Mouse (Mus musculus) cerebellum, adult 18-20 months (tissue): ENCODE results near the gene A630089N07Rik.
"Not testable (repeated sequence)": the region's sequence is repeated elsewhere in the genome, so short reads cannot be mapped to it uniquely, and the experiment has no call there.

Experiments
- DNase-seq, 2 experiments: peaks; one replicate each; pipeline ENCODE4 v3.0.0; 2021

The A630089N07Rik gene

DNA sequence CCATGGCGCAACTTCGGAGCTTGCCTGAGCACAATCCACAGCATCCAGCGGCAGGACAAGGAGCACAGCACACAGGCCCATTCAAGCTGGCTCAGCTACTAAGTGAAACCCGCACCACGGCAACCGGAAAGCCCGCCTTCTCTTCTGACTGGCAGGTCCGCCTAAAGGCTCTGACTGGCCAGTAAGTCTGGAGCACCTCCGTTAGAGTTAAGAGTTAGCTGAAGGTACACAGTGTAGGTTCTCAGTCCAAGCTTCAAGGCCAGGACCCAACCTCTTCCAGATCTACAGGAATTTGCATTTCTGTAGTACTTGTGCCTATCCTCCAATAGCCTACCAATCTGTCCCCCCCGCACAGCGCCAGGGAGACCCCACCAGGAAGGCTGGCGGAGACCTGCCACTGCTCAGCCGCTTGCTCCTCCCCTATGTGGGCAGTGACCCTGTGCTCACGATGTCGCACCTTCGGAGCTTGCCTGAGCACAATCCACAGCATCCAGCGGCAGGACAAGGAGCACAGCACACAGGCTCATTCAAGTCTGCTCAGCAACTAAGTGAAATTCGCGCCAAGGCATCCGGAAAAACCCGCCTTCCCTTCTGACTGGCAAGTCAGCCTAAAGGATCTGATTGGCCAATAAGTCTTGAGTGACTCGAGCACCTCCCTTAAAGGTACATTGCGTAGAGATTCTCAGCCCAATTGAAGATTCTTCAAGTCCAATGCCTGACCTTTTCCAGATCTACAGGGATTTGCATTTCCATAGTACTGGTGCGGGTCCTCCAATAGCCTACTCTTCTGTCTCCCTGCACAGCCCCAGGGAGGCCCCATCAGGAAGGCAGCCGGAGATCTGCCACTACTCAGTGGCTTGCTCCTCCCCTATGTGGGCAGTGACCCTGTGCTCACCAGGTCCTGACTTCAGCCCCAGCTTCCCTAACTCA is at the start of gene A630089N07Rik:
TSS of gene A630089N07Rik (minus strand) at position 562 of the 930 bp plus-strand sequence.
- DNase-seq, result peak; percentile 80 to 91

DNA sequence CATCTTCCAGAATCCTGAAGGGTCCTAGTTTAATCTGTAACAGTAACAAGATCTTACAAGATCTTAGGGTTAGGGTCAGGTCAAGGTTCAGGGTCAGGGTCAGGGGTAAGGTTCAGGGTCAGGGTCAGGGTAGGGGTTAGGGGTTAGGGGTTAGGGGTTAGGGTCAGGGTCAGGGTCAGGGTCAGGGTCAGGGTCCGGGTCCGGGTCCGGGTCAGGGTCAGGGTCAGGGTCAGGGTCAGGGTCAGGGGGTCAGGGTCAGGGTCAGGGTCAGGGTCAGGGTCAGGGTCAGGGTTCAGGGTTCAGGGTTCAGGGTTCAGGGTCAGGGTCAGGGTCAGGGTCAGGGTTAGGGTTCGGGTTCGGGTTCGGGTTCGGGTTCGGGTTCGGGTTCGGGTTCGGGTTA is 24.9 kb upstream of the A630089N07Rik start:
- no peak for DNase-seq

- DNase-seq, result not testable (repeated sequence)
Observed at GRCm38 (mm10) chr16:98081550-98081888, 731 bp downstream of the A630089N07Rik start.

DNA sequence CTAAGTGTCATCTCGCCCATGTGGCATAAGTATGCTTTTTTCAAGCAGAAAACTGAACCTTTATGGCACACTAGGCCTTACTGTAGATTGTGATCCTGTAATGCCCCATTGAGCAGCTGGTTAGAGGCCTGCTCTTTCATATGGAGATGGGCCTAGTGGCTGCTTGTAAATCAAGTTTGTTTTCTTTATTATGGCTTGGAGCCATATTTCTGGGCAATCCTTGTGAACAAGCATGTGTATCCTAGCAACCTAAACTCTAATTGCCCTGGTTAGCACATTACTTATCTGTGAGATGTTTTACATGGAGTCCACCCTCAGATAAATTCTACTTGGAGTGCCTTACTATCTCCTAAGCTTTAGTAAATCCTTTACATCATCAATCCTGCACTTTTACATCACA is 1.1 kb downstream of the A630089N07Rik start:
- DNase-seq, result not testable (repeated sequence)

DNA sequence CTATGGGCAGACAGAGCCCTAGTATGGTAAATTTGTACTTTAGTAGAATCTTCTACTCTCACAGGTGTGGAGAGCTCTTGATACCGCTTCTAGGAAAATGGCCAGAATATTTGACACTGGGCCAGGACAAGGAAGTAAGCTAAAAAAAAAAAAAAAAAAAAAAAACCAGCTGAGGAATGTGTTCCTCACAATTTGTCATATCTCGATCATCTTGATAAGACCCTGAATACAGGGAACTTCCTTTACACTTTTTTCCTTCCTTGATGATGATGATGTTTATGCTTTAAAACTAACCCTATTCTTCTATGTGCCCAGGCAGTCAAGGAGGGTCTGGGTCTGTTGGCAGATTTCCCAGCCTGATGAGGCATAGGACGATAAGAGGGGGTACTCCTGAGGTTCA is 2.9 kb downstream of the A630089N07Rik start:
- not testable (repeated sequence) for DNase-seq

DNA sequence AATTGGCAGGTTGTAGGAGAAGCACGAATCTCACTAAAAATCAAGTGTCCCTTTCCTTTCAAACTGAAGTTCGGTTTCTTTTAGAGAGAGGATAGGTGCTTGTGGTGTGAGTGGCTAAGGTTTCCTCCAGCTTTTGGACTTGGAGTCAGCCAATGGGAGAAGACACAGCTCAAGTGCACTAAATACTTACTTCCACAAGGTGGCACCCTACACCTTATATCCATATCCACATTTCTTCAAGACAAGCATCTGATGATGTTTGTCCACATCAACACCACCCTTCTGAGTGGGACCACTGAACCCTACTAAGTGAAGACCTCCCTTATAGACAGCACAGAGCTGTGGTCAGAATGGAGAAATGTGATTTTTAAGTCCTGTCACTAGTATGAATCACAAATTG is 40.6 kb downstream of the A630089N07Rik start:
- DNase-seq, result peak in 1 of 2 experiments; percentile 7

- not testable (repeated sequence) for DNase-seq
Observed at GRCm38 (mm10) chr16:98034971-98035370, 47.3 kb downstream of the A630089N07Rik start.

DNA sequence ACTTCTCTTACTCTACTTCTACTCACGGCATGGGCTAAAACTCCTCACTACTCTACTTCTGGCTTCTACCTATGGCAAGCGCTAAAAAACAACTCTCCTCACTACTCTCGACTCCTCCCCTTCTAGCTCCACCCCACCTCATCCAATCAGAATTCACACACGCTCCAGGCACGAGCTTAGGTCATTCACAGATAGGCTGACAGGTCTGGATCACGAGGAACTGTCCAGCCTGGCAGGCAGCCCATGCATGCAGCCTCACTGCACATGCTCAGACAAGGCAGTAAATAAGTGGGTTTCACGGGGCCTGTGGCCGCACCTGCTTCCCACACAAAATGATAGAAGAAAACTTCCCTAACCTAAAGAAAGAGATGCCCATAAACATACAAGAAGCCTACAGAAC is 56.1 kb downstream of the A630089N07Rik start:
- not testable (repeated sequence) for DNase-seq

DNA sequence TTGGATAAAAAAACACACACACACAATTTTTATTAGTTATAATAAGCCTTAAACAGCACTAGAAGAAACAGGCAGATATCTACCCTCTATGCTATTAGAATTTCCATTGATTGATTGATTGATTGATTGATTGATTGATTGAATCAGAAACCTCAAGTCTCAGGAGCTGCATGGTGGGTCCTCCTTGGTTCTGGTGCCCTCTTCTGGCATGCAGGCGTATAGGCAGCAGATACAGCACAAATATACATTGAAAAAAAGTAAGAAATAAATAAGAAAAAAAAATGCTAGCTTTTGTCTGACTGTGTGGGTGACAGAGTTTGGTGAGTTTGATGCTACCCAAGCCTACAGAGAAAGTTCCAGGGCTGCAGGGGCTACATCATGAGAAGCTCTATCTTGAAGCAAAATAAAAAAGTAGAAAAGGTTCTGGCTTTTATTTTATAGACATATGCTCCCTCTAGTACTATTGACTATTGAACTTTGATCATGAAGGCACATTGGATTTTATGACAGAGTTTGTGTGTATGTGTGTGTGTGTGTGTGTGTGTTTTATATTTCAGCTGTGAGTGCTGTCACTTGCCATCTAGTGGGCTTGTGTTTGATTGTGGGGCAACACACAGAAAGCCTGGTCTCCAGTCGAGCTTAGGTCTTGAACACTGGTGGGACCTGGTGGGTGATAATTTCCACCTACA is 59.4 kb downstream of the A630089N07Rik start:
- DNase-seq, result no peak

DNA sequence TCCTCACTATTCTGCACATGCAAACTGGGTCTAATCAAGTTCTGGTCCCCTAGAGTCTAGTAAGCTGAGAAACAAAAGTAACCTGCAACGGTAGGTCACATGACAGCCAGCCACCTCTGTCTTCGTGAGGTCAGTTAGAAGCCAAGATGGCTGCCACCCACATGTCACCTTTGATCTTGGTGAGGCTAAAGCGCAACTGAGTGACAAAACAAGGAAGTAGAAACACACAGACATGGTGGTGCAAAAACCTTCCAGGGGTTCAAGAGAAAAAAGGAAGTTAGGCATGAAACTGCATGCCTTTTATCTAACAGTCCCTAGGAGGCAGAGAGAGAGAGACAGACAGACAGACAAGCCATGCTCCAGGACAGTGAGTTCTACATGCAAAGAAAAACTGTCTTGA is 60.2 kb downstream of the A630089N07Rik start:
- no peak for DNase-seq

GRCm38 (mm10) chr16:97997383-97997731 is 84.9 kb downstream of the A630089N07Rik start:
- not testable (repeated sequence) for DNase-seq

- peak; percentile 77 to 87 for DNase-seq
Observed at GRCm38 (mm10) chr16:97996616-97997382, 85.5 kb downstream of the A630089N07Rik start, which contains the start of gene B230307C23Rik. TSS of gene B230307C23Rik (plus strand) at chr16:97997315.

DNA sequence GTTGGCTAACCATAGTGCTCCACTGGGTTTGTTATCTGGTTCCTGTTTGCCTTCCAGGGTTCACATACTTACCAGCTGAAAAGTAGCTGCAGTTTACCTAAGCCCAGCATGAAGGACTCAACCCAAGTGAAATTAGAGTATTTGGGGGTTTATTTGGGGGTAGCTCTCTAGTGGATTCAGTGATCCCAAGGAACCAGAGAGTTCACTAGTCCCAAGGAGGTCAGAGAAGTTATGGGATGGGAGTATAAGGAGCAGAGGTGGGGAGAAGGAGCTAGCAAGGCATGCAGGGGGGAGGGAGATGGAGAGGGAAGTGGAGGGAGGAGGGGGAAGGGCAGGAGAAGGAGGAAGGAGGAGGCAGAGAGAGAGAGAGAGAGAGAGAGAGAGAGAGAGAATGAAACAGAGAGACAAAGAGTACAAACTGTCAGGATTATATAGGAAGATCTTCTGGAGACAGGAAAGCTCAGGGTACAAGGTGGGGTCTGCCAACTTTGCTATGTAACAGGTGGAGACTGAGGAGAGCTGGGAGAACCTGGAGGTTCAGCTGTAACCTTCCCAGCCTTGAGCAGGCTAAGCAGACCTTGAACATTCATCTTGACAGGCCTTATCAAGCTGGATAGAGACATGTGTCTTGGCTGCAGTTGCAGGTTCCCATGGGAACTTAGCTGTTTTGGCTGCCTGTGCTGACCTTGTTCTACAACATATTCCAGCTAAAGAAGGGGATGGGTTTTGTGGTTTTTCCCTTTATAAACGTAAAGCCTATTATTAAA is 86.2 kb downstream of the A630089N07Rik start:
- no peak for DNase-seq

DNA sequence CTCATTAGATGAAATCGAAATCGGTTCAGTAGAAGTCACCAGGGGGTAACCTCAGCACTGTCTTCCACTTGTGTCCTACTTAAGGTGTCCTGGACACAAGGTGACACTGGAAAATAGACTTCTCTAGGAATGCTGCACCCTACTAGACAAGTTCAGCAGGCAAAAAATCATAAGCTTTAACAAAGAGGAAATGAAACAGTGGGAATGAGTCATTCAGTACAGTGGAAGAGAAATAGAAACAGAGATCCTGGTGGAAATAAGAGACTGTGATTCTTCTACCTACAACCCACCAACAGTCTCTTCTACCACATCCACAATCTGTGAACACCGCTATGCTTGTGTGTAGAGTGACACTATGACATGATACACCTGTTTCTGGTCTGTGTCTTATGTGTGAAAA is 89.8 kb downstream of the A630089N07Rik start:
- DNase-seq, result not testable (repeated sequence)

DNA sequence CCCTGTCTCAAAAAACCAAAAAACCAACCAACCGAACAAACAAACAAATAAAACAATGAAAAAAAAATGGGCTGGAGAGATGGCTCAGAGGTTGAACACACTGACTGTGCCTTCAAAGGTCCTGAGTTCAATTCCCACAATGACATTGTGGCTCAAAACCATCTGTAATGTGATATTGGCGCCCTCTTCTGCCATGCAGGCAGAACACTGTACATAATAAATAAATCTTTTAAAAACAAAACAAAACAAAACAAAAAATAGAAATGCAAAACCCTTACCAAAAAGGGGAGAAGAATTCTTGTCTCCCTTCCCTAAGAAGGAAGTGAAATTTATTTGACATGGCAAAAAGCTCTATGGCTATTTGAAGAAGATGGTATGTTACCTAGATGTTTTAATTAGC is 90.7 kb downstream of the A630089N07Rik start:
- no peak for DNase-seq

DNA sequence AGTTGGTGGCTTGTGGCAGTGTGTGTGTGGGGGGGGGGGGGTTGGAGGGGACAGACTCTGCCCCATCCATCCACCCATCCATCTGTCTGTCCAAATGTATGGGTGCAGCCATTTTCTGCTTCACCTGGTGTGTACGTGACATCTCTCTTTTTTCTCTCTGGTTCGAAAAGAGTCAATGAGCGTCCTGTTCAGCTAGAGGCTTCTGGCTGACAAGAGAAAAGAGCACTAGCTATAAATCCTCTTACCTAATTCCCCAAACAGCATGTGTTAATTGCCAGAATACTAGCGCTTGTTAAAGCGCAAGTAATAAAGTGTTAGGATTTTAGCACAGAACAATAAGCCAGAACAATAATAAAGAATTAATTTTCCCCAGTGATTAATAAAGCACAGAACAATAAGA is 97.7 kb downstream of the A630089N07Rik start:
- no peak for DNase-seq

- DNase-seq, result no peak
Observed at GRCm38 (mm10) chr16:97981362-97981761, 100.9 kb downstream of the A630089N07Rik start.

DNA sequence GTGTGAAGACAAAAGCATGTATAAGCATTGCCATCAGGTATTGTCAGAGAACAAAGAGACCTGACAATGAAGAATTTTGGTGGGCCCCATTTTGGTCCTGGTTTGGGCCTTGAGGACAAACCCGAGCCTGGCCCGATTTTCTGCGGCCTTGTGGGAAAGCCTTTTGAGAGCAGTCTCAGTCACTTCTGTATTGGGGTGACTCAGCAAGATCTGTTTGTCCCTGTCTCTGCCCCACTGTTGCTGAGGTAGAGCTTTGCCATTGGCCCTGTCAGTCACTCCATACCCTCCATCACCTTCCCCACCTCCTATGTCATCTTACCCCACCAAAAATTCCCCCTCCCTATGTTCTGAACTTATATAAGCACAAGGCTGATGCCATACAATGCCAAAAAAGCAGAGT is 104.5 kb downstream of the A630089N07Rik start:
- DNase-seq, result no peak

DNA sequence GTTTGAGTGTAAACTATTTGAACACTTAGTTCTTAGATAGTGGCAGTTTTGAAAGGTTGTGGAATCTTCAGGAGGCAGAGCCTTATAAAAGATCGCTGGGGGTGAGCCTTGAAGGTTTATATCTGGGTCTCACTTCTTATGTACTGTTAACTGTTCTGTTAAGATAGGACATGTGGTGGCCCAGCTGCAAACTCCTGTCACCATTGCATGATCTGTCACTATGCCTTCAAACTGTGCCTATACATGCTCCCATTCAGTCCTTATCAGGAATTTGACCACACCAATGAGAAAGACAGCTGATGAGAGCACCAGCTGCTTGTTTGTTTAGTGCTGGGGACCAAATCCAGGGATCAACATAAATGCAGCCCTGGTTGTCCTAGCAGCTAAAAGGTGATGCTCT is 105.0 kb downstream of the A630089N07Rik start:
- no peak for DNase-seq

DNA sequence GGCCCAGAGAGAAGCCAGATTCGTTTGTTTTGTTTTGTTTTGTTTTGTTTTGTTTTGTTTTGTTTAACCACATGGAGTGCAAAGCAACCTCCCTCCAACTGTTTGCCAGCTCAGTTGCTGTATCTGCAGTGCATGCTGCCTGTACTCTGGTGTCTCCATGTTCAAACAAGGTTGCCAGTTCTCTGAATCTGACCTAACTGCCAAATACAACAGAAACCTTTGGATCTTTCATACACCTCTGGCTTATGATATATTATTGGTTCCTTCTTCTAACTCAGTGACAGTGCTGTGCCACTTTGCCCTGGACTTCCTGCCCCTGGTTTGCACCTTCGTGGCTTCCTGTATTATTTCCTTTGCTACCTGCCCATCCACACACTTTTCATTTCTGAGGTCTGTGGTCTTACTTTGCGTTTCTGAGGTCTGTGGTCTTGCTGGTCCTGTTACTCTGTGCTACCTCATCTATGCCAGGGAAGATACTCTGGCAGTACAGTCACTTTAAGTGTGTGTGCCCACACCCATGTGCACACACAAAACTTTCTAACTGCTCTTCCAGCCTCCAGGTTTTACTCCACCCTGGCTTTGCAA is 118.2 kb downstream of the A630089N07Rik start:
- no peak for DNase-seq

GRCm38 (mm10) chr16:97962151-97962948 is 119.9 kb downstream of the A630089N07Rik start, which contains the start of the genes C2cd2 and Zbtb21:
TSS of gene C2cd2 (minus strand) at chr16:97962598.
TSS of gene Zbtb21 (minus strand) at chr16:97962622.
- DNase-seq, result peak; percentile 97 to 98
